16 mouse cellular contexts compared by ENCODE assay signal in genomic region chr7:28196528-28196927, GRCm38 (mm10). TPM values are rescaled to one million over a fixed set of nuclear protein-coding genes. Genes with fewer than 3 reads are reported as not detected.
DNase-seq lines count a peak whose midpoint lies in the region; ATAC-seq and TF ChIP-seq lines count a peak whose summit lies in the region.
"Had no signal": no experiment of that assay in that cellular context is flagged by ENCODE, and none has a peak within 500 bp of the region (broad histone marks: within the 10 kb centered on the region; RNA-seq: fewer than 3 reads in every experiment).

No protein-coding gene starts in this region.

- 0 out of 2 replicates have a peak, but pooled peaks cover 9% of the 10 kb centered on the region for H3K4me1 ChIP-seq in kidney, embryonic 15.5 days
- no peaks in the 10 kb centered on the region for H3K4me1 ChIP-seq in hindbrain, postnatal 0 days (ENCODE audit: insufficient read depth, low read length)
- H3K4me1 ChIP-seq: embryonic facial prominence, embryonic 13.5 days; hindbrain, embryonic 13.5 days; midbrain, embryonic 13.5 days had no signal

- H3K9ac ChIP-seq in kidney, embryonic 15.5 days = no peak overlapping the region
- H3K9ac ChIP-seq in hindbrain, postnatal 0 days (replicated peaks; ENCODE audit: low read length) = no peak overlapping the region
- H3K9ac ChIP-seq: embryonic facial prominence, embryonic 13.5 days; hindbrain, embryonic 13.5 days; liver, embryonic 14.5 days had no signal

- H3K4me2 ChIP-seq in kidney, embryonic 15.5 days = peak overlapping the region; percentile 12; the same call in 1 of the 2 replicates
- no peak overlapping the region for H3K4me2 ChIP-seq in hindbrain, postnatal 0 days (ENCODE audit: low read depth, low read length)
- H3K4me2 ChIP-seq: embryonic facial prominence, embryonic 13.5 days; hindbrain, embryonic 13.5 days; midbrain, embryonic 13.5 days had no signal

- H3K36me3 ChIP-seq in kidney, embryonic 15.5 days = peaks cover 44% of the 10 kb centered on the region
- H3K36me3 ChIP-seq in hindbrain, postnatal 0 days (ENCODE audit: insufficient read depth, low read length) = 0 out of 2 replicates have a peak, but pooled peaks cover 18% of the 10 kb centered on the region

- peak; percentile 18 for DNase-seq in embryo, embryonic 10 days (ENCODE audit: low spot score)
- DNase-seq in embryo, embryonic 9.5 days (ENCODE audit: extremely low spot score) = no peak
- DNase-seq in kidney, postnatal 25 days = no peak
- DNase-seq in gastrocnemius, adult 18-20 months (ENCODE audit: low spot score) = peak; percentile 90
- DNase-seq in gastrocnemius, postnatal 10 days = peak; percentile 74
- DNase-seq in frontal cortex, adult 2 months (ENCODE audit: extremely low spot score in 1 of 2, low spot score in 1 of 2) = no peak
- no peak for DNase-seq in hindbrain, postnatal 0 days (ENCODE audit: low spot score)
- DNase-seq: cerebellum, adult 18-20 months; left cerebral cortex, postnatal 4 days; retina, postnatal 1 day had no signal

- peak overlapping the region; percentile 78 for H3K27ac ChIP-seq in kidney, embryonic 15.5 days
- H3K27ac ChIP-seq in hindbrain, postnatal 0 days = no peak overlapping the region
- H3K27ac ChIP-seq: embryonic facial prominence, embryonic 13.5 days; hindbrain, embryonic 13.5 days; liver, embryonic 14.5 days had no signal

- H3K4me3 ChIP-seq in kidney, embryonic 15.5 days (replicated peaks) = no peak overlapping the region
- no peak overlapping the region for H3K4me3 ChIP-seq in hindbrain, postnatal 0 days (ENCODE audit: low read length)
- H3K4me3 ChIP-seq: embryonic facial prominence, embryonic 13.5 days; hindbrain, embryonic 13.5 days; midbrain, embryonic 13.5 days had no signal

- ATAC-seq in kidney, embryonic 15.5 days (replicated peaks; ENCODE audit: low FRiP score) = peak; percentile 60
- ATAC-seq in hindbrain, postnatal 0 days = no peak
- ATAC-seq: intestine, embryonic 16.5 days; midbrain, embryonic 13.5 days had no signal

- H3K9me3 ChIP-seq in kidney, embryonic 15.5 days (replicated peaks) = no peaks in the 10 kb centered on the region
- H3K9me3 ChIP-seq in hindbrain, postnatal 0 days (ENCODE audit: low read length) = no peaks in the 10 kb centered on the region
- H3K9me3 ChIP-seq: embryonic facial prominence, embryonic 13.5 days; hindbrain, embryonic 13.5 days; midbrain, embryonic 13.5 days had no signal

- TF ChIP-seq CTCF in hindbrain, postnatal 0 days (IDR thresholded peaks at IDR 0.05; ENCODE audit: low read depth) = no peak

- 44% methylated on average over 14 of the region's 14 CpGs for WGBS in kidney, embryonic 15.5 days
- 60% methylated on average over 14 of the region's 14 CpGs for WGBS in hindbrain, postnatal 0 days

- no peaks in the 10 kb centered on the region for H3K27me3 ChIP-seq in kidney, embryonic 15.5 days
- no peaks in the 10 kb centered on the region for H3K27me3 ChIP-seq in hindbrain, postnatal 0 days (ENCODE audit: insufficient read depth, low read length)
- H3K27me3 ChIP-seq: embryonic facial prominence, embryonic 13.5 days; hindbrain, embryonic 13.5 days; midbrain, embryonic 13.5 days had no signal

RNA-seq across cellular contexts. Expression of gene Dyrk1b, which starts 17.3 kb away (rescaled TPM):
- 14.3 and 15.7 TPM in 2 replicates for polyA plus RNA-seq in kidney, embryonic 15.5 days (2015; fragmentation: Nextera tagmentation; extraction: Ambion mirVana)
- 10 to 100 TPM; 48.1 to 84.1 TPM for total RNA-seq in gastrocnemius, adult 18-20 months (2021)
- 100 to 1,000 TPM; 151 to 161 TPM for total RNA-seq in gastrocnemius, postnatal 10 days (2021)
- polyA plus RNA-seq in frontal cortex, adult 2 months (2012; rRNA removed) = 34.0 and 36.2 TPM in 2 replicates
- total RNA-seq in hindbrain, postnatal 0 days (2014; rRNA removed) = 36.7 and 43.6 TPM in 2 replicates
- 7.8 and 8.4 TPM in 2 replicates for polyA plus RNA-seq in hindbrain, postnatal 0 days (2015; fragmentation: Nextera tagmentation; extraction: Ambion mirVana)

RNA-seq across cellular contexts. Expression of gene Fbl, which starts 27.0 kb away (rescaled TPM):
- 147 and 154 TPM in 2 replicates for polyA plus RNA-seq in kidney, embryonic 15.5 days (2015; fragmentation: Nextera tagmentation; extraction: Ambion mirVana)
- 10 to 100 TPM; 21.8 to 23.0 TPM for total RNA-seq in gastrocnemius, adult 18-20 months (2021)
- total RNA-seq in gastrocnemius, postnatal 10 days (2021) = 10 to 100 TPM; 44.0 to 49.0 TPM
- 90.7 and 99.6 TPM in 2 replicates for polyA plus RNA-seq in frontal cortex, adult 2 months (2012; rRNA removed)
- 23.5 and 24.4 TPM in 2 replicates for total RNA-seq in hindbrain, postnatal 0 days (2014; rRNA removed)
- 70.7 and 73.7 TPM in 2 replicates for polyA plus RNA-seq in hindbrain, postnatal 0 days (2015; fragmentation: Nextera tagmentation; extraction: Ambion mirVana)

Comparison
In these comparisons a context has a peak if more than half of its experiments do, and no peak if none do; other contexts are left out.
1. DNase-seq: peak in embryo, embryonic 10 days (single experiment), gastrocnemius, adult 18-20 months (single experiment) and gastrocnemius, postnatal 10 days (single experiment); none in embryo, embryonic 9.5 days (single experiment), kidney, postnatal 25 days (0 of 2), frontal cortex, adult 2 months (0 of 2) and hindbrain, postnatal 0 days (single experiment).